Mouse (Mus musculus) hindbrain, embryonic 12.5 days (tissue): ENCODE measurements around the gene Krtap29-1. TPM values are rescaled to one million over a fixed set of nuclear protein-coding genes. Genes with fewer than 3 reads are reported as not detected.

ENCODE experiments used
- ATAC-seq: fragments of 200-750 bp; cut with Nextera tagmentation; 2 replicates; pipeline ENCODE4 v1.8.0; 2017; ENCODE audit warnings: moderate TSS enrichment; ENCODE audit not compliant: low FRiP score
- H3K27ac ChIP-seq: fragments of 300-500 bp; sonication (generic); 2 replicates; pipeline ENCODE4 v1.5.1; 2016; ENCODE audit warnings: mild to moderate bottlenecking
- H3K27me3 ChIP-seq: fragments of 300-500 bp; sonication (generic); 2 replicates; pipeline ENCODE4 v1.6.1; 2016; ENCODE audit warnings: mild to moderate bottlenecking
- H3K36me3 ChIP-seq: fragments of 300-500 bp; sonication (generic); 2 replicates; pipeline ENCODE4 v1.6.1; 2016; ENCODE audit warnings: mild to moderate bottlenecking
- H3K4me1 ChIP-seq: fragments of 300-500 bp; sonication (generic); 2 replicates; pipeline ENCODE4 v1.6.1; 2016
- H3K4me2 ChIP-seq: fragments of 300-500 bp; sonication (generic); replicated peaks from 2 replicates; pipeline ENCODE4 v1.6.1; 2016; ENCODE audit warnings: mild to moderate bottlenecking
- H3K4me3 ChIP-seq: fragments of 300-500 bp; sonication (generic); 2 replicates; pipeline ENCODE4 v1.5.1; 2016; ENCODE audit warnings: mild to moderate bottlenecking
- H3K9ac ChIP-seq: fragments of 300-500 bp; sonication (generic); 2 replicates; pipeline ENCODE4 v1.6.1; 2016; ENCODE audit warnings: mild to moderate bottlenecking, moderate library complexity
- H3K9me3 ChIP-seq: fragments of 300-500 bp; sonication (generic); replicated peaks from 2 replicates; pipeline ENCODE4 v1.6.1; 2016; ENCODE audit warnings: mild to moderate bottlenecking
- WGBS: fragments of 180-500 bp; shearing (Covaris S2); methylation state at CpG from one replicate; pipeline ENCODE4 v1.1.7; 2016; 5-methylcytosine and 5-hydroxymethylcytosine counted together
- polyA plus RNA-seq: library from polyadenylated mRNA; unstranded; fragments of >200 nt; fragmentation: Nextera tagmentation; extraction: Ambion mirVana; gene quantifications from 2 replicates; pipeline ENCODE4 v1.2.1, GENCODE M21; 2016

Gene Krtap29-1
- polyA plus RNA-seq, 1 experiment from 2014 or later, result not detected

DNA sequence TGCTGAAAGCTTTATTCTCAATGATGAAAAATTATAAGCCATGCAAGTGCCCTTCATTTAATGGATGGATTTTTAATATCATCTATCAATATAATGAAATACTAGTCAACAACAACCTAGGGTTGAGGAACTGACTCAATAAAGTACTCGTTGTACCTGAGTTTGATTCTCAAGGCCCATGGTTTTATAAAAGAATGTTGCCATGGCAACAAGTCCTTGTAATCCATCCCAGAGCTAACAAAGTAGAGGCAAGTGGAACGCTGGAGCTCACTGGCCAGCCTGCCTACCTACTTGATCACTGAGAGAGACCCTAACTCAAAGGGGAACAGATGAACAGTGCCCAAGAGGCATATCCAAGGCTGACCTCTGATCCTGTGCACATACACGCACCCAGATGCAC, 11.7 kb upstream of the Krtap29-1 start:
- Histone ChIP-seq H3K9me3 (no peaks in the 10 kb centered on the region), H3K4me2 (no peak overlapping the region), H3K27me3 (peaks cover 21% of the 10 kb centered on the region), H3K9ac (no peak overlapping the region), H3K4me3 (no peak overlapping the region), H3K36me3 (no peaks in the 10 kb centered on the region), H3K4me1 (peaks cover 2% of the 10 kb centered on the region; the same call in 1 of the 2 replicates), H3K27ac (no peak overlapping the region)
- WGBS, result 67% methylated on average over 3 of the region's 3 CpGs
- ATAC-seq, result no peak

- Histone ChIP-seq H3K27me3 (peaks cover 21% of the 10 kb centered on the region), H3K4me3 (no peak overlapping the region), H3K9me3 (no peaks in the 10 kb centered on the region), H3K4me2 (no peak overlapping the region), H3K36me3 (no peaks in the 10 kb centered on the region), H3K9ac (no peak overlapping the region), H3K4me1 (peaks cover 2% of the 10 kb centered on the region; the same call in 1 of the 2 replicates), H3K27ac (no peak overlapping the region)
- 90% methylated on average over 6 of the region's 6 CpGs for WGBS
- no peak for ATAC-seq
These were observed 11.1 kb upstream of the Krtap29-1 start for GRCm38 (mm10) chr11:99989881-99990405.

- H3K27ac ChIP-seq, result no peak overlapping the region
- H3K9me3 ChIP-seq, result no peaks in the 10 kb centered on the region
- no peak overlapping the region for H3K4me3 ChIP-seq
- no peak overlapping the region for H3K9ac ChIP-seq
- peaks cover under 1% of the 10 kb centered on the region; the same call in 1 of the 2 replicates for H3K4me1 ChIP-seq
- H3K4me2 ChIP-seq, result no peak overlapping the region
- WGBS, result 89% methylated on average over 3 of the region's 3 CpGs
- H3K36me3 ChIP-seq, result no peaks in the 10 kb centered on the region
- peaks cover 11% of the 10 kb centered on the region; the same call in 1 of the 2 replicates for H3K27me3 ChIP-seq
- no peak for ATAC-seq
These were observed 9.7 kb upstream of the Krtap29-1 start for GRCm38 (mm10) chr11:99988530-99988929.

- Histone ChIP-seq H3K36me3 (no peaks in the 10 kb centered on the region), H3K4me1 (no peaks in the 10 kb centered on the region), H3K27ac (no peak within 1 kb of the TSS), H3K9me3 (no peaks in the 10 kb centered on the region), H3K4me2 (no peak within 1 kb of the TSS), H3K4me3 (no peak within 1 kb of the TSS), H3K27me3 (no peaks in the 10 kb centered on the region), H3K9ac (no peak within 1 kb of the TSS)
- ATAC-seq, result no peak
- 80% methylated on average over 8 of the region's 8 CpGs for WGBS
These were observed 7.4 kb upstream of the Krtap29-1 start, which contains the start of gene Krtap16-1 for GRCm38 (mm10) chr11:99986180-99986647. Krtap16-1 (minus strand) TSS chr11:99986597.

- no peak for ATAC-seq
- no peak overlapping the region for H3K4me3 ChIP-seq
- WGBS, result 87% methylated on average over 20 of the region's 20 CpGs
- no peak overlapping the region for H3K4me2 ChIP-seq
- H3K9ac ChIP-seq, result no peak overlapping the region
- no peak overlapping the region for H3K27ac ChIP-seq
- H3K9me3 ChIP-seq, result no peaks in the 10 kb centered on the region
- H3K27me3 ChIP-seq, result no peaks in the 10 kb centered on the region
- H3K4me1 ChIP-seq, result no peaks in the 10 kb centered on the region
- H3K36me3 ChIP-seq, result no peaks in the 10 kb centered on the region
These were observed 6.6 kb upstream of the Krtap29-1 start for GRCm38 (mm10) chr11:99985291-99986092.

- Histone ChIP-seq H3K36me3 (no peaks in the 10 kb centered on the region), H3K4me3 (no peak overlapping the region), H3K4me1 (no peaks in the 10 kb centered on the region), H3K27ac (no peak overlapping the region), H3K27me3 (no peaks in the 10 kb centered on the region), H3K4me2 (no peak overlapping the region), H3K9me3 (no peaks in the 10 kb centered on the region), H3K9ac (no peak overlapping the region)
- WGBS, result 82% methylated on average over 1 of the region's 1 CpGs
- no peak for ATAC-seq
These were observed 4.6 kb upstream of the Krtap29-1 start for GRCm38 (mm10) chr11:99983442-99983841.

GRCm38 (mm10) chr11:99982731-99983130, 3.9 kb upstream of the Krtap29-1 start:
- WGBS, result 87% methylated on average over 9 of the region's 9 CpGs

GRCm38 (mm10) chr11:99965961-99966360, 12.9 kb downstream of the Krtap29-1 start:
- H3K9me3 ChIP-seq, result no peaks in the 10 kb centered on the region
- H3K4me3 ChIP-seq, result no peak overlapping the region
- H3K27me3 ChIP-seq, result no peaks in the 10 kb centered on the region
- H3K9ac ChIP-seq, result no peak overlapping the region
- 83% methylated on average over 2 of the region's 2 CpGs for WGBS
- ATAC-seq, result no peak
- no peak overlapping the region for H3K4me2 ChIP-seq
- no peaks in the 10 kb centered on the region for H3K4me1 ChIP-seq
- H3K36me3 ChIP-seq, result no peaks in the 10 kb centered on the region
- no peak overlapping the region for H3K27ac ChIP-seq

More at GRCm38 (mm10) chr11:99982731-99983130, 3.9 kb upstream of the Krtap29-1 start:
- Histone ChIP-seq H3K4me3 (no peak overlapping the region), H3K27ac (no peak overlapping the region), H3K36me3 (no peaks in the 10 kb centered on the region), H3K27me3 (no peaks in the 10 kb centered on the region), H3K4me2 (no peak overlapping the region), H3K9me3 (no peaks in the 10 kb centered on the region), H3K4me1 (no peaks in the 10 kb centered on the region), H3K9ac (no peak overlapping the region)
- ATAC-seq, result no peak

GRCm38 (mm10) chr11:99964213-99964612, 14.6 kb downstream of the Krtap29-1 start:
- no peaks in the 10 kb centered on the region for H3K9me3 ChIP-seq
- H3K4me3 ChIP-seq, result no peak overlapping the region
- no peak overlapping the region for H3K4me2 ChIP-seq
- no peak overlapping the region for H3K27ac ChIP-seq
- H3K27me3 ChIP-seq, result no peaks in the 10 kb centered on the region
- no peak for ATAC-seq
- H3K4me1 ChIP-seq, result no peaks in the 10 kb centered on the region
- H3K36me3 ChIP-seq, result no peaks in the 10 kb centered on the region
- 54% methylated on average over 6 of the region's 6 CpGs for WGBS
- no peak overlapping the region for H3K9ac ChIP-seq

- no peaks in the 10 kb centered on the region for H3K4me1 ChIP-seq
- H3K9ac ChIP-seq, result no peak within 1 kb of the TSS
- no peak within 1 kb of the TSS for H3K4me3 ChIP-seq
- H3K4me2 ChIP-seq, result no peak within 1 kb of the TSS
- H3K27ac ChIP-seq, result no peak within 1 kb of the TSS
- no peaks in the 10 kb centered on the region for H3K36me3 ChIP-seq
- H3K9me3 ChIP-seq, result no peaks in the 10 kb centered on the region
- H3K27me3 ChIP-seq, result no peaks in the 10 kb centered on the region
- ATAC-seq, result no peak
- WGBS, result 86% methylated on average over 2 of the region's 2 CpGs
These were observed 30.7 kb downstream of the Krtap29-1 start, which contains the start of gene Krtap9-5 for GRCm38 (mm10) chr11:99948175-99948574. Krtap9-5 (plus strand) TSS chr11:99948475.

DNA sequence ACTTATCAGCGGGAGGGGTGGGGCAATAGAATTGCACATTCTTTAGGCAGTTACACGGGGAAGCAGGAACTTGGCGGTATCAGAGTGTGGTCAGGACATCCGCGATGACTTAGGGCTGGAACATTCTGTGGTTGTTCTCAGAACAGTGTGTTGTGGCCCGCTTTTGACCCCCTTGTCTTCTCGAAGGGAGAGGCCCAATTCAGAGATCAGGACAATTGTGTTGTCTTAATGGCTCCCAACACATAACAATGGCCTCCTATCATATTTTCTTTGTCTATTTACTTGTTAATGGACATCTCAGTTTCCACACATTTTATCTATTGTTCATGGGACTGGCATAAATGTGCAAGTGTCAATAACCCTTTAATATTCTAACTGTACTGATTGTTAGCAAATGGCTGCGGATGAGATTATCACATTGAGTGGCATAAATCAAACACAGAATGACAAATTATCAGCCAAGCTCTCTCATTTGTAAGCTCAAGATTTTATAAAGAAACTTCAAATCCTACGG, 41.0 kb downstream of the Krtap29-1 start:
- H3K9me3 ChIP-seq, result no peaks in the 10 kb centered on the region
- H3K4me2 ChIP-seq, result no peak overlapping the region
- no peak overlapping the region for H3K9ac ChIP-seq
- 84% methylated on average over 9 of the region's 9 CpGs for WGBS
- no peak for ATAC-seq
- H3K27me3 ChIP-seq, result no peaks in the 10 kb centered on the region
- no peaks in the 10 kb centered on the region for H3K4me1 ChIP-seq
- H3K4me3 ChIP-seq, result no peak overlapping the region
- H3K36me3 ChIP-seq, result no peaks in the 10 kb centered on the region
- no peak overlapping the region for H3K27ac ChIP-seq

GRCm38 (mm10) chr11:99935991-99936390, 42.9 kb downstream of the Krtap29-1 start, which contains the start of gene Krtap31-2:
Krtap31-2 (plus strand) TSS chr11:99936291.
- 94% methylated on average over 1 of the region's 1 CpGs for WGBS

More at GRCm38 (mm10) chr11:99935991-99936390, 42.9 kb downstream of the Krtap29-1 start, which contains the start of gene Krtap31-2:
- Histone ChIP-seq H3K4me2 (no peak within 1 kb of the TSS), H3K4me3 (no peak within 1 kb of the TSS), H3K9me3 (no peaks in the 10 kb centered on the region; the same call in 1 of the 2 replicates), H3K27me3 (no peaks in the 10 kb centered on the region), H3K9ac (no peak within 1 kb of the TSS), H3K36me3 (no peaks in the 10 kb centered on the region), H3K4me1 (no peaks in the 10 kb centered on the region), H3K27ac (no peak within 1 kb of the TSS)
- ATAC-seq, result no peak
